Mouse (Mus musculus) hindbrain, embryonic 12.5 days (tissue): ENCODE data around the gene Traf3ip3. TPM values are rescaled to one million over a fixed set of nuclear protein-coding genes. Genes with fewer than 3 reads are reported as not detected.
A peak's percentile ranks its signal among the peaks of the same experiment; 100 is the strongest.

Experiments used
- ATAC-seq: fragments of 200-750 bp; cut with Nextera tagmentation; 2 replicates; pipeline ENCODE4 v1.8.0; 2017; ENCODE audit warnings: moderate TSS enrichment; ENCODE audit not compliant: low FRiP score
- H3K27ac ChIP-seq: fragments of 300-500 bp; sonication (generic); 2 replicates; pipeline ENCODE4 v1.5.1; 2016; ENCODE audit warnings: mild to moderate bottlenecking
- H3K27me3 ChIP-seq: fragments of 300-500 bp; sonication (generic); 2 replicates; pipeline ENCODE4 v1.6.1; 2016; ENCODE audit warnings: mild to moderate bottlenecking
- H3K36me3 ChIP-seq: fragments of 300-500 bp; sonication (generic); 2 replicates; pipeline ENCODE4 v1.6.1; 2016; ENCODE audit warnings: mild to moderate bottlenecking
- H3K4me1 ChIP-seq: fragments of 300-500 bp; sonication (generic); 2 replicates; pipeline ENCODE4 v1.6.1; 2016
- H3K4me2 ChIP-seq: fragments of 300-500 bp; sonication (generic); replicated peaks from 2 replicates; pipeline ENCODE4 v1.6.1; 2016; ENCODE audit warnings: mild to moderate bottlenecking
- H3K4me3 ChIP-seq: fragments of 300-500 bp; sonication (generic); 2 replicates; pipeline ENCODE4 v1.5.1; 2016; ENCODE audit warnings: mild to moderate bottlenecking
- H3K9ac ChIP-seq: fragments of 300-500 bp; sonication (generic); 2 replicates; pipeline ENCODE4 v1.6.1; 2016; ENCODE audit warnings: mild to moderate bottlenecking, moderate library complexity
- H3K9me3 ChIP-seq: fragments of 300-500 bp; sonication (generic); replicated peaks from 2 replicates; pipeline ENCODE4 v1.6.1; 2016; ENCODE audit warnings: mild to moderate bottlenecking
- WGBS: fragments of 180-500 bp; shearing (Covaris S2); methylation state at CpG from one replicate; pipeline ENCODE4 v1.1.7; 2016; 5-methylcytosine and 5-hydroxymethylcytosine counted together
- polyA plus RNA-seq: library from polyadenylated mRNA; unstranded; fragments of >200 nt; fragmentation: Nextera tagmentation; extraction: Ambion mirVana; gene quantifications from 2 replicates; pipeline ENCODE4 v1.2.1, GENCODE M21; 2016

The Traf3ip3 gene
- polyA plus RNA-seq, 1 experiment from 2014 or later, result 2.6 TPM

DNA sequence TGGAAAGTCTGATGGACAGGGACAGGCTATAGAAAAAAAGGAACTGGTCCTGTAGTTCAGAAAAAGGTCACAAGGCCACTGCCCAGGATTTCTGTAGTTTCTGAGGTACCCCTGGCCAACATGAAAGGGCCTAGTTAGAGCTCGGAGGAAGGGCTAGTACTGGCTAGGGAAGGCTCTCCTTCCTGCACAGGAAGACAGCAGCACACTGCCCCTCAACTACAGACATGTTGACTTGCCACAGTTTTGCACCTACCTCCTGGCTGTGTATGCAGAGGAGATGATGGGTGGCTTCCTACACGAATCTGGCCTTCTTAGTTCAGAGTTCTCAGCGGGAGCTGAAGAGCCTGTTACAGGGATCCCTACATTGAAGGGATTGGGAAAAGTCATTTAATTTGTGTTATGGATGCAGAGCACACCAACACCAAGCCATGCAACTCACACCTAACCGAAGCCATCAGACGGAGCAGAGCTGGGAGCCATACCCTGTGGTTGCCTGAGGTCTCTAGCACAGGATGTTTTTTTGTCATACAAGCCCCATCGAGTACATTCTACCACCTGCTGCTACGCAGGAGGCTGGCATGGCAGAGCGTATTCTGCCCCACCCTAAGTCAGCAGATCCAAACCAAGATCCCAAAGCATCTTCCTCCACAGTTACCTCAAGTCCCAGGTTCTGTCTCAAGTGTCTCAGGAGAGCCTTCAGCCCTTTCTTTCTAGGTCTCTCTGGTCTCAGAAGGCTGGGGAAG lies 692 bp downstream of the Traf3ip3 start:
- WGBS, result 84% methylated on average over 8 of the region's 8 CpGs
- Histone ChIP-seq H3K9ac (no peak overlapping the region), H3K4me1 (no peaks in the 10 kb centered on the region), H3K9me3 (no peaks in the 10 kb centered on the region), H3K36me3 (no peaks in the 10 kb centered on the region), H3K4me2 (no peak overlapping the region), H3K27me3 (no peaks in the 10 kb centered on the region), H3K27ac (no peak overlapping the region), H3K4me3 (no peak overlapping the region)
- no peak for ATAC-seq

DNA sequence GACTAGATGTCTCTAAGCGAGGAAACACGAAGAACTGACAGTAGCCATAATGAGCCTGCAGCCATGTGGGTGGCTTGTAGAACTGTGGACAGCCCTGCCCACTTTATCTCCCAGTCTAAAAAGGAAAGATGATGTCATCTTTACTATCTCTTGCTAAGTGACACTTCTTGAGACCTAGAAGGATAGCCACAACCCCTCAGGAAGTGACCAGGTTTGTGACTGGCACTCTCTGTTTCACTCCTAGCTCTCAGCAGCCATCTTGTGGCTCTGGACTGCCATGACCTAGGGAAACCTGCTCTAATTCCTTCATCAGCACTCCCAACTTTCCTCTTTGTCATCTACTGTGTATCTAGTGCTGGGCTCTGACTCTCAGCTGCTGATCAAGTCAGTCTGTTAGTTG lies 3.2 kb downstream of the Traf3ip3 start:
- no peak for ATAC-seq
- 81% methylated on average over 2 of the region's 2 CpGs for WGBS
- no peak overlapping the region for H3K4me3 ChIP-seq
- H3K4me1 ChIP-seq, result no peaks in the 10 kb centered on the region
- H3K27ac ChIP-seq, result no peak overlapping the region
- H3K9me3 ChIP-seq, result no peaks in the 10 kb centered on the region
- H3K9ac ChIP-seq, result no peak overlapping the region
- no peaks in the 10 kb centered on the region for H3K36me3 ChIP-seq
- no peaks in the 10 kb centered on the region for H3K27me3 ChIP-seq
- no peak overlapping the region for H3K4me2 ChIP-seq

DNA sequence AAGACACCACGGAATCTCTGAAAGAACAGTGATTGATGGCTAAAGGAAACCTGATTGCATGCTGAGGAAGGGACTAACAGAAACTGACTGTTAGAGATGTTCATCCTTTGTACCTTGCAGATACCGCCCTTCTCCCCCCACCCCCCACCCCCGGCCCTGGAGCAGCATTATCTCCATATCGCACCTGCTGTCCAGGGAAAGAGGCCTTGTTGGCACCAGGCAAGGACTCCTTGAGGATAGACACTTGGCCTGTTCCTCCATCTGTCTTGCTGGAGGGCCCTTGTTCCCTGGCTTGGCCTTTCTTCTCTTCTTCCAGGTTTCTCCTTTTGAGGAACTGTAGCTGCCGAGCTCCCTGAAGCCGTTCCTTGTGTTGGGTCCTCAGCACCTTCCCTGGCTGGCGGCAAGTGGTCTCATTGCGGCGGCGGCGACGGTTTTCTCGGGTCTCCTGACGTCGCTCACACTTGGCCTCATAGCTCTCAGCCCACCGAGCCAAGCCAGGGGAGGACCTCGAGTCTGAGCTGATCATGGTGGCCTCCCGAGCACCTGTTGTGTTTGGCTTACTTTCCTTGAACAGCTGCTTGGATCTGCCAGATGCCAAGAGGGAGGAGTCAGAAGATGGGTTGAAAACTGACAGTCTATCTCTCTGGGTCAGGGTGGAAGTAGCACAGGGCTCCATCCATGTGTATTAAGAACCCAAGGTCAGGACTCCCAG lies 3.9 kb downstream of the Traf3ip3 start:
- Histone ChIP-seq H3K9ac (no peak overlapping the region), H3K4me1 (no peaks in the 10 kb centered on the region), H3K36me3 (no peaks in the 10 kb centered on the region), H3K27me3 (no peaks in the 10 kb centered on the region), H3K4me2 (no peak overlapping the region), H3K4me3 (no peak overlapping the region), H3K27ac (no peak overlapping the region), H3K9me3 (no peaks in the 10 kb centered on the region)
- 87% methylated on average over 18 of the region's 18 CpGs for WGBS
- no peak for ATAC-seq

DNA sequence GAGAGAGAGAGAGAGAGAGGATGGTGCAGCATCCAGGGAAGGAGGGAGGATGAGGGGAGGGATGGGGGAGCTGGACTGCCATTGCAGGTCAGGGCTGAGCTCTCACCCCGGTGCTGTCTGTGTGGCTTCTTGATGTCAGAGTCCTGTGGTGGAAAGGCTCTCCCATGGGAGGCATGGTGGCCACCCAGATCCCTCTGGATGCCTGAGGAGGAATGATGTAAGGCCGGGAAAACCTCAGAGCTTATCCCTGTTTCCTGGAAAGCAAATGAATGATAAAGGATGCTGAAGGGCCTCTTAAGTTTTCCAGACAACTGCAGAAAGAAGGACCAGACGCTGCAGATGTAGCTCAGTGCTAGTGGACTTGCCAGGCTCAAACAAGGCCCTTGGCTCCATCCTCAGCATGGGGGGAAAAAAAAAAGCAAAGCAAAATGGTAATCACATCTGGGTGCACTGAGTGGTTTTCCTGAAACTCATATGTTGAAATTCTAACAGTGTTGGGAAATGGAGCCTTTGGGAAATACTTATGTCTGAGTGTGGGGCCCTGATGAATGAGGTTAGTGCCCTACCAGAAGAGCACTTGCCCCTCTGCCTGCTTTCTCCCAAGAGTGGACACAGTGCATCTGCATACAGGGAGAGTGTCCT lies 6.2 kb downstream of the Traf3ip3 start:
- no peaks in the 10 kb centered on the region for H3K9me3 ChIP-seq
- H3K27ac ChIP-seq, result no peak overlapping the region
- WGBS, result 69% methylated on average over 3 of the region's 3 CpGs
- ATAC-seq, result no peak
- H3K27me3 ChIP-seq, result no peaks in the 10 kb centered on the region
- no peaks in the 10 kb centered on the region for H3K4me1 ChIP-seq
- no peaks in the 10 kb centered on the region for H3K36me3 ChIP-seq
- H3K4me2 ChIP-seq, result no peak overlapping the region
- no peak overlapping the region for H3K4me3 ChIP-seq
- H3K9ac ChIP-seq, result no peak overlapping the region

DNA sequence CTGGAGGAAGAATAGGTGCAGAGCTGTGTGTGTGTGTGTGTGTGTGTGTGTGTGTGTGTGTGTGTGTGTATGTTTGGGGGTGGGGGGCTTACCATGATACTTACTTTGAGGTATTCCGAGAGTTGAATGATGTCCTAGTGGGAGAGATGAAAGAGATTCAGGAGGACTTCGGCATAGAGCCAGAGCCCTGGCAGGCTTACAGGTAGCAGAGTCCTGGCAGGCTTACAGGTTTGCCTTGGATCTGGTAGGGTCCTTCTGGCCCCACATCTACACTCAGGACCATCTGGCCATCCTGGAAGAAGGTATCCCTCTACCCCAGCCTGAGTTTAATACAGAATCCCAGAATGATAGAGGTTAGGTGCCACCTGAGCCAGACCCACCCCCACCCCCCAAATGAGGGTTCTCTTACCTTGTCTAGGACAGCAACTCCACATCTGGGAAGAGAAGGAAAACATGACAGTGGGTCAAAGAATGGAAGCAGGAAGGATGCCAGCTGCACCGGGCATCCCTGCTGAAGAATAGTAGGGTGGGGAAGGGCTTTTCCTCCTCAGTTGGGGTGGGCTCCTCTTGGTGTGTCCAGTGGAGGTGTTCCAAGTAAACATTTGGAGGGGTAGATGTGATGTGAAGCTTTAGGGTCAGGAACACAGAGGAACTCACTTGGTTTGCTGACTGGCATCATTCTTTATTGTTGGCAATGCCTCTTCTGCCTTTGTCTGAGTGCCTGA lies 6.9 kb downstream of the Traf3ip3 start:
- no peak for ATAC-seq
- Histone ChIP-seq H3K27ac (no peak overlapping the region), H3K4me1 (peaks cover 5% of the 10 kb centered on the region), H3K9me3 (no peaks in the 10 kb centered on the region), H3K9ac (no peak overlapping the region), H3K4me2 (no peak overlapping the region), H3K4me3 (no peak overlapping the region), H3K36me3 (no peaks in the 10 kb centered on the region), H3K27me3 (no peaks in the 10 kb centered on the region)
- 89% methylated on average over 3 of the region's 3 CpGs for WGBS

DNA sequence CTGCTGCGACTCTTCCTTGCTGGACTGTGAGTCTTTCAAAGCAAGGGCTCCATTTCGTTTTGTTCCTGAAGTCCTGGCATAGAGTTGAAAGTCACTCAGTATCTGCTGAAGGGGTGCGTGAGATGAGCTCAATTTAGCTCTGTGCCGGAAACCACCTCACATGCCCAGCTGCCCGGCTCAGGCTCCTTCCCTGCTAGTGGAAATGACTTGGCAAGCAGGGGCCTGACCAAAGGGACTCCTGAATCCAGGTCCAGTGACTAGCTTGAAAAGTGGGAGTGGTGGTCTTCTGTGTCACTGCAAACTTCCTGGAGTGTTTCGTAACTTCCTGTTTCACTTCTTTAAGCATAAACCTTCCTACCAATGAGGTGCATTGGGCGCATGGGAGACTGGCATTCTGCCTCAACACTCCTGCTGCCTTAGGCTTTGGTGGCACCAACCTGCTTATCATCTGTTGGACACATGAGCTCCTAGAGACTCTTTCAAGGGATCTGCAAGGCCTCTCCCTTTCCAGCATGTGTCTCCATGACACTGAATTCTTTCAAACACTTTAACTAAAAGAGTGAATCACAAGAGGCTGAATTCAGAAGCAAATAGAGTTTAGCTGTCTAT lies 9.7 kb downstream of the Traf3ip3 start:
- Histone ChIP-seq H3K4me3 (no peak overlapping the region), H3K4me1 (peaks cover 15% of the 10 kb centered on the region), H3K9ac (no peak overlapping the region), H3K4me2 (no peak overlapping the region), H3K9me3 (no peaks in the 10 kb centered on the region), H3K36me3 (no peaks in the 10 kb centered on the region), H3K27me3 (no peaks in the 10 kb centered on the region), H3K27ac (no peak overlapping the region)
- no peak for ATAC-seq
- WGBS, result 93% methylated on average over 7 of the region's 7 CpGs

DNA sequence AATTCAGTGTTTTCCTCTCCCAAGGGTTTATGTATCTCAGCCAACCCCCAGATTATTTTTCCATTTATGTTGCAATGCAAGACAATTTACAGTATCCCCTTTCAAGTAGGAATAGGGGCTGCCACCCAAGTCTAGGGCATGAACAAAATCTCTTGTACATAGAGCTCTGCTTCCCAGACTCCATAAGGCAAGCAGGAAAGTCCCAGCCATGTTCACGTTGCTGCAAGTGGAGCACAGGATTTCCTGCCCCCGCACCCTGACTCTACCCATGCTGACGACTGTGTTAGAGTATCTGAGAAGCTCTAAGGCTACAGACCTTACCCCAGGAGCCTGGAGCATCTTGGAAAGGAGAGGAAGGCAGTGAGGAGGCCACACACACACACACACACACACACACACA lies 11.7 kb downstream of the Traf3ip3 start:
- Histone ChIP-seq H3K9ac (no peak overlapping the region), H3K4me2 (no peak overlapping the region), H3K4me1 (peaks cover 15% of the 10 kb centered on the region), H3K36me3 (no peaks in the 10 kb centered on the region), H3K9me3 (no peaks in the 10 kb centered on the region), H3K27me3 (no peaks in the 10 kb centered on the region), H3K27ac (0 out of 2 replicates have a peak overlapping the region, but pooled peaks have one; percentile 24), H3K4me3 (no peak overlapping the region)
- WGBS, result 68% methylated on average over 3 of the region's 3 CpGs
- ATAC-seq, result no peak

DNA sequence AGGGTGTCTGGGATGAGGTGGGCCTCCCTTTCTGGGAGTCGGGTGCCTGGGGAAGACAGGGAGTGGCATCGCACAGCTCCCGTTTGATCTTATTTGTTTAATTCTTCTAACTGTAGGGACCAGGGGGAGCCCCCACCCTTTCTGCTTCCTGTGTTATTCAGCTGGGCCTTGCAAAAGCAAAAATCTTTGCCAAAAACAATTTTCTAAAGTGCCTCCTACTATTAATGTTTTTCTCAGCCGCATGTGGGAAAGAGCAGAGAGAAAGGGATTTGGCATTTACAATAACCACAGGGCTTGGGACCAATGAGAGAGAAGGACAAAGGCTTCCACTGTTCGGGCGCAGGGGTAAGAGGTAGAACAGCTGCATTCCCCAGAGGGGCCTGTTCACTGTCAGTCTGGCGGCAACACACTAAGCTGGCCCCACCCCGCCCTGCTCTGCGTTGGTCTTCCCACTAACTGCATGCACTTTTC lies 12.3 kb downstream of the Traf3ip3 start:
- Histone ChIP-seq H3K4me2 (no peak overlapping the region; the same call in 1 of the 2 replicates), H3K36me3 (no peaks in the 10 kb centered on the region), H3K27me3 (no peaks in the 10 kb centered on the region), H3K9me3 (no peaks in the 10 kb centered on the region), H3K4me1 (peaks cover 15% of the 10 kb centered on the region), H3K9ac (no peak overlapping the region), H3K27ac (peak overlapping the region; percentile 31; the same call in 1 of the 2 replicates), H3K4me3 (no peak overlapping the region)
- peak; percentile 85 for ATAC-seq
- WGBS, result 42% methylated on average over 9 of the region's 9 CpGs

DNA sequence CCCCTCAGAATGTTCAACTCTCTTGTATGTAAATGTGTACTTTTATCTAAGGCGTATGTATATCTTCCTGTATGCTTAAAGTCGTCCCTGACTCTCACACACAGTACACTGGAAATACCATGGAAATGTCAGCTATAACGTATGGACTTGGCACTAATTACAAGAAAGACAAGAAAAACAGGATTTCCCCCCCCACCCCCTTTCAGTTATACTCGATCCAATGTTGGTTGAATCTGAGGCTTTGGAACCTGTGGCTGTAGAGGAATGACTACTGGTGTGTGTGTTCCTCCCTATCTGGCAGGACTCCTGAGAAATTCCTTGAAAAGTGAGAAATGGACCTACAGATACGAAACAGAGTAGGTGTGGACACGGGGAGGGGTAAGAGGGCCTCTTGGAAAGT lies 13.2 kb downstream of the Traf3ip3 start:
- no peak overlapping the region for H3K4me3 ChIP-seq
- no peak overlapping the region for H3K9ac ChIP-seq
- H3K4me2 ChIP-seq, result no peak overlapping the region
- no peaks in the 10 kb centered on the region for H3K27me3 ChIP-seq
- no peaks in the 10 kb centered on the region for H3K9me3 ChIP-seq
- no peak overlapping the region for H3K27ac ChIP-seq
- 84% methylated on average over 6 of the region's 6 CpGs for WGBS
- peaks cover 15% of the 10 kb centered on the region for H3K4me1 ChIP-seq
- ATAC-seq, result no peak
- H3K36me3 ChIP-seq, result no peaks in the 10 kb centered on the region

DNA sequence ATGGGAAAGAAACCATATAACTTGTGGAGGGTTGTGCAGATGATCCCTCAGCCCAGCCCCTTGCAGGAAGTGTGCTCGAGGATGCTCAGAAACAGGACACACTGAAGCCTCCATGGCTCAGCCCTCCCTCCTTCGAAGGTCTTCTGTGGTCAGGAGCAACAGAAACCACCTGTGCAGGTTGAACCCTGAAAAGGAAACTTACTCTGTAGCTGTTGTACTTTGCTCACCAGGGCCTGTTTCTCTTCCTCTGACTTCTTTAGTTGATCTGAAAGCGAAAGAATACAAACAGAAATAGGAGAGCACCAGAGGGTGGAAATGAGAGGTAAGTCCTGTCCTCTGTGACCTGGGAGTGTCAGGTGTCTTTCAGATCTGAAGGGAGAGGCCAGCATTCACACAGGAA lies 20.4 kb downstream of the Traf3ip3 start:
- no peak overlapping the region for H3K27ac ChIP-seq
- H3K27me3 ChIP-seq, result no peaks in the 10 kb centered on the region
- no peak overlapping the region for H3K4me3 ChIP-seq
- H3K36me3 ChIP-seq, result no peaks in the 10 kb centered on the region
- no peak overlapping the region for H3K4me2 ChIP-seq
- H3K4me1 ChIP-seq, result no peaks in the 10 kb centered on the region
- no peak for ATAC-seq
- no peak overlapping the region for H3K9ac ChIP-seq
- H3K9me3 ChIP-seq, result no peaks in the 10 kb centered on the region
- WGBS, result 82% methylated on average over 3 of the region's 3 CpGs

DNA sequence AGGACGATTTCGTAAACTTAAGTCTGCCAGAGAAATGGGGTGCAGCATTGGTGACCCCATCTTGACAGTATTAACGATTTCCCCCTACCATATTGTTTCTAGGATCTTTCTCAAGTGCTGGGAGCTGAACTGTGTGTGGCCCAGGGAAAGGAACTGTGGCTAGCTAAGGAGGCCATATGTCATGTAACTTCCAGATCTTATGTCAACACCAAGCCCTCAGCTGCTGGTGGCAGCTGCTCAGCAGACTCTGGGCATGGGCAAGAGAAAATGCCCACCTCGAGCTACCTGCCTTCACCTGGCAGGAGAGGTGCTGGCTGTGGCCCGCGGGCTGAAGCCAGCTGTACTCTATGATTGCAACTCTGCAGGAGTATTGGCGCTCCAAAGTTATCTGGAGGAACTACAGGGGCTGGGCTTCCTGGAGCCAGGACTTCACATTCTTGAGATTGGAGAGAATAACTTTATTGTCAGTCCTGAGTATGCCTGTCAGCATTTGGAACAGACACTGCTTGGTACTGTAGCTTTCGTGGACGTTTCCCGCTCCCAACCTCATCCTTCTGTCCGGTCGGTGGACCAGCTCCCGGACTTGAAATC lies 27.3 kb downstream of the Traf3ip3 start:
- no peak for ATAC-seq
- Histone ChIP-seq H3K4me3 (peak overlapping the region; percentile 69), H3K4me1 (peaks cover 32% of the 10 kb centered on the region), H3K27me3 (no peaks in the 10 kb centered on the region), H3K9me3 (no peaks in the 10 kb centered on the region), H3K27ac (no peak overlapping the region), H3K4me2 (peak overlapping the region; percentile 80), H3K36me3 (no peaks in the 10 kb centered on the region), H3K9ac (peak overlapping the region; percentile 67)
- WGBS, result 93% methylated on average over 13 of the region's 13 CpGs
